In the genomic region with DNA sequence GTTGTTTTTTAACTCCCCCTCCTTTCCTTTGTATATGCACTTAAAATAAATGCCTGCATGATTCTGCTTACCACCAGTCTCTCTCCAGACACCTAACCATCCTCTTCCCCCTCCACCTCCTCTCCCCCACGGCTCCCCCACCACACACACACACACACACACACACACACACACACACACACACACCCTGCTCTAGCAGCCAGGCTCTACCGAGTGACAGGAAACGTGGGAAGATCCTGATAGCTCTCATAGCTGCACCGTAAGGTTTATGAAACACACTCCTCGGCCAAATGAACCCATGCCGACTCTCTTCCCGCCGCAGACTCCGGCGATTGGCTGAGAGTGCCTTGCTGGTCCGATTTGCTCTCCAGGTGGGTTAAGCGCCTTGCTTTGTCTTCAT, we compare ENCODE assay signal across 20 mouse cellular contexts.
DNase-seq lines count a peak whose midpoint lies in the region; ATAC-seq lines count a peak whose summit lies in the region.
"Had no signal": no experiment of that assay in that cellular context is flagged by ENCODE, and none has a peak within 500 bp of the region (broad histone marks: within the 10 kb centered on the region; RNA-seq: fewer than 3 reads in every experiment).

No protein-coding gene starts in this region.

- no peaks in the 10 kb centered on the region for H3K36me3 ChIP-seq in hindbrain, embryonic 13.5 days
- H3K36me3 ChIP-seq in hindbrain, embryonic 11.5 days (ENCODE audit: control insufficient read depth, insufficient read depth, low read length): no peaks in the 10 kb centered on the region
- H3K36me3 ChIP-seq in hindbrain, embryonic 16.5 days (ENCODE audit: control insufficient read depth, insufficient read depth, low read length): no peaks in the 10 kb centered on the region
- H3K36me3 ChIP-seq in neural tube, embryonic 15.5 days: no peaks in the 10 kb centered on the region
- H3K36me3 ChIP-seq: embryonic facial prominence, embryonic 13.5 days; intestine, embryonic 15.5 days; limb, embryonic 15.5 days had no signal

- peak overlapping the region; percentile 80 for H3K27ac ChIP-seq in hindbrain, embryonic 13.5 days
- no peak overlapping the region for H3K27ac ChIP-seq in hindbrain, embryonic 11.5 days (ENCODE audit: low read depth, low read length)
- 0 out of 2 replicates have a peak overlapping the region, but pooled peaks have one; percentile 1 for H3K27ac ChIP-seq in hindbrain, embryonic 16.5 days (ENCODE audit: low read depth, low read length)
- peak overlapping the region; percentile 58 for H3K27ac ChIP-seq in neural tube, embryonic 15.5 days (replicated peaks)
- H3K27ac ChIP-seq: embryonic facial prominence, embryonic 13.5 days; heart, adult 2 months; intestine, embryonic 15.5 days; limb, embryonic 15.5 days; stomach, postnatal 0 days had no signal

- no peak for ATAC-seq in hindbrain, embryonic 13.5 days (ENCODE audit: low FRiP score)
- no peak for ATAC-seq in hindbrain, embryonic 11.5 days (ENCODE audit: low FRiP score)
- ATAC-seq in hindbrain, embryonic 16.5 days: no peak
- ATAC-seq in neural tube, embryonic 15.5 days (ENCODE audit: low FRiP score): peak; percentile 45; the same call in 1 of the 2 replicates
- ATAC-seq in CD4-positive, CD25-positive, alpha-beta regulatory T cell, adult 4 months: no peak
- ATAC-seq: activated CD4-positive, CD25-positive, alpha-beta regulatory T cell, adult 4 months; intestine, embryonic 15.5 days had no signal

- peaks cover 4% of the 10 kb centered on the region; the same call in 1 of the 2 replicates for H3K4me1 ChIP-seq in hindbrain, embryonic 13.5 days (replicated peaks)
- no peaks in the 10 kb centered on the region for H3K4me1 ChIP-seq in hindbrain, embryonic 11.5 days (replicated peaks; ENCODE audit: control insufficient read depth, insufficient read depth, low read length)
- no peaks in the 10 kb centered on the region for H3K4me1 ChIP-seq in hindbrain, embryonic 16.5 days (ENCODE audit: control insufficient read depth, insufficient read depth, low read depth, low read length)
- 0 out of 2 replicates have a peak, but pooled peaks cover 4% of the 10 kb centered on the region for H3K4me1 ChIP-seq in neural tube, embryonic 15.5 days
- H3K4me1 ChIP-seq: intestine, embryonic 15.5 days; limb, embryonic 15.5 days had no signal

- no peak for DNase-seq in hindbrain, embryonic 11.5 days (ENCODE audit: low spot score)
- DNase-seq in thymus, postnatal 0 days (ENCODE audit: low spot score): peak; percentile 4
- no peak for DNase-seq in thymus, postnatal 25 days
- no peak for DNase-seq in adrenal gland, adult 8-10 months
- DNase-seq: adrenal gland, postnatal 25 days; cerebellum, adult 8-10 months; gastrocnemius, postnatal 10 days; heart, adult 2 months; kidney, postnatal 4 days; lung, adult 18-20 months had no signal

- no peak overlapping the region for H3K4me3 ChIP-seq in hindbrain, embryonic 13.5 days
- H3K4me3 ChIP-seq in hindbrain, embryonic 11.5 days (ENCODE audit: low read depth, low read length): no peak overlapping the region
- H3K4me3 ChIP-seq in hindbrain, embryonic 16.5 days (ENCODE audit: low read length): no peak overlapping the region
- H3K4me3 ChIP-seq in neural tube, embryonic 15.5 days (replicated peaks): no peak overlapping the region
- H3K4me3 ChIP-seq: embryonic facial prominence, embryonic 13.5 days; heart, adult 2 months; intestine, embryonic 15.5 days; limb, embryonic 15.5 days; myocyte had no signal

- no peaks in the 10 kb centered on the region for H3K9me3 ChIP-seq in hindbrain, embryonic 13.5 days
- H3K9me3 ChIP-seq in hindbrain, embryonic 11.5 days (ENCODE audit: control insufficient read depth, low read length): no peaks in the 10 kb centered on the region
- H3K9me3 ChIP-seq in hindbrain, embryonic 16.5 days (ENCODE audit: control insufficient read depth, low read length): no peaks in the 10 kb centered on the region
- no peaks in the 10 kb centered on the region for H3K9me3 ChIP-seq in neural tube, embryonic 15.5 days (replicated peaks)
- H3K9me3 ChIP-seq: embryonic facial prominence, embryonic 13.5 days; intestine, embryonic 15.5 days; limb, embryonic 15.5 days had no signal

- no peak overlapping the region for H3K9ac ChIP-seq in hindbrain, embryonic 13.5 days
- H3K9ac ChIP-seq in hindbrain, embryonic 11.5 days (ENCODE audit: low read depth, low read length): no peak overlapping the region
- no peak overlapping the region for H3K9ac ChIP-seq in hindbrain, embryonic 16.5 days (ENCODE audit: low read depth, low read length)
- H3K9ac ChIP-seq in neural tube, embryonic 15.5 days (replicated peaks): no peak overlapping the region
- H3K9ac ChIP-seq: embryonic facial prominence, embryonic 13.5 days; intestine, embryonic 15.5 days; limb, embryonic 15.5 days had no signal

- WGBS in hindbrain, embryonic 13.5 days: 65% methylated on average over 12 of the region's 12 CpGs
- 77% methylated on average over 12 of the region's 12 CpGs for WGBS in hindbrain, embryonic 11.5 days
- 60% methylated on average over 12 of the region's 12 CpGs for WGBS in hindbrain, embryonic 16.5 days
- WGBS in neural tube, embryonic 15.5 days: 65% methylated on average over 12 of the region's 12 CpGs

- H3K27me3 ChIP-seq in hindbrain, embryonic 13.5 days: peaks cover 3% of the 10 kb centered on the region; the same call in 1 of the 2 replicates
- H3K27me3 ChIP-seq in hindbrain, embryonic 11.5 days (ENCODE audit: control insufficient read depth, insufficient read depth, low read length): no peaks in the 10 kb centered on the region
- no peaks in the 10 kb centered on the region for H3K27me3 ChIP-seq in hindbrain, embryonic 16.5 days (replicated peaks; ENCODE audit: control insufficient read depth, insufficient read depth, low read length)
- no peaks in the 10 kb centered on the region for H3K27me3 ChIP-seq in neural tube, embryonic 15.5 days (replicated peaks)
- H3K27me3 ChIP-seq: embryonic facial prominence, embryonic 13.5 days; intestine, embryonic 15.5 days; limb, embryonic 15.5 days had no signal

- H3K4me2 ChIP-seq in hindbrain, embryonic 13.5 days: 0 out of 2 replicates have a peak overlapping the region, but pooled peaks have one; percentile 8
- H3K4me2 ChIP-seq in hindbrain, embryonic 11.5 days (replicated peaks; ENCODE audit: low read depth, low read length): no peak overlapping the region
- no peak overlapping the region for H3K4me2 ChIP-seq in hindbrain, embryonic 16.5 days (ENCODE audit: low read length)
- H3K4me2 ChIP-seq in neural tube, embryonic 15.5 days: peak overlapping the region; percentile 19; the same call in 1 of the 2 replicates
- H3K4me2 ChIP-seq: embryonic facial prominence, embryonic 13.5 days; intestine, embryonic 15.5 days; limb, embryonic 15.5 days had no signal

Comparison
In these comparisons a context has a peak if more than half of its experiments do, and no peak if none do; other contexts are left out.
1. H3K4me2 ChIP-seq: peak in hindbrain, embryonic 13.5 days (single experiment) and neural tube, embryonic 15.5 days (single experiment); none in hindbrain, embryonic 11.5 days (single experiment) and hindbrain, embryonic 16.5 days (single experiment).